Mouse (Mus musculus) CH12.LX (cell line): ENCODE results near the gene Akap8.

Experiments used
- CHD2 ChIP-seq: IDR thresholded peaks from 2 replicates; pipeline ENCODE4 v1.6.1; 2011; ENCODE audit warnings: low read length, improper control_type of control experiment
- CTCF ChIP-seq, 2 experiments: IDR thresholded peaks in 1 of 2; conservative IDR thresholded peaks in 1 of 2; 2 replicates each; pipeline ENCODE4 v1.5.1; 2011 to 2012; ENCODE audit warnings: low read depth in 2 of 2, low read length in 2 of 2, improper control_type of control experiment in 1 of 2, inconsistent platforms in 1 of 2, mild to moderate bottlenecking in 1 of 2, moderate library complexity in 1 of 2
- EP300 ChIP-seq: IDR thresholded peaks from 2 replicates; pipeline ENCODE4 v1.6.1; 2011; ENCODE audit warnings: low read length, improper control_type of control experiment
- HCFC1 ChIP-seq: IDR thresholded peaks from 2 replicates; pipeline ENCODE4 v1.6.1; 2012; ENCODE audit warnings: low read depth, mild to moderate bottlenecking, inconsistent platforms, low read length, improper control_type of control experiment
- IRF4 ChIP-seq: IDR thresholded peaks from 2 replicates; pipeline ENCODE4 v1.6.1; 2014; ENCODE audit warnings: low read depth, mild to moderate bottlenecking, inconsistent platforms, low read length, improper control_type of control experiment
- JUND ChIP-seq: conservative IDR thresholded peaks from 2 replicates; pipeline ENCODE4 v1.6.1; 2011; ENCODE audit warnings: low read depth, low read length, improper control_type of control experiment
- MAX ChIP-seq: IDR thresholded peaks from 2 replicates; pipeline ENCODE4 v1.6.1; 2011; ENCODE audit warnings: low read length, improper control_type of control experiment
- POLR2A ChIP-seq: IDR thresholded peaks from 2 replicates; pipeline ENCODE4 v1.6.1; 2011; ENCODE audit warnings: low read depth, mild to moderate bottlenecking, improper control_type of control experiment, low read length
- POLR2AphosphoS2 ChIP-seq: IDR thresholded peaks from 2 replicates; pipeline ENCODE4 v1.6.1; 2011; ENCODE audit warnings: low read depth, low read length, improper control_type of control experiment
- ZKSCAN1 ChIP-seq: IDR thresholded peaks from 2 replicates; pipeline ENCODE4 v1.6.1; 2012; ENCODE audit warnings: low read depth, inconsistent platforms, low read length, improper control_type of control experiment, borderline replicate concordance
- ZNF384 ChIP-seq: IDR thresholded peaks from 2 replicates; pipeline ENCODE4 v1.6.1; 2012; ENCODE audit warnings: low read depth, low read length, improper control_type of control experiment, inconsistent platforms

- TF ChIP-seq POLR2A (no peak), CTCF (conservative IDR thresholded peaks at IDR 0.05 in 1 of 2, IDR thresholded peaks at IDR 0.05 in 1 of 2; ENCODE audit: low read depth in 2 of 2, low read length in 2 of 2) (no peak), MAX (no peak), HCFC1 (no peak), ZKSCAN1 (no peak), CHD2 (no peak), EP300 (no peak), POLR2AphosphoS2 (no peak), IRF4 (no peak), ZNF384 (no peak), JUND (no peak)
Observed at GRCm38 (mm10) chr17:32262831-32263559, 58.0 kb downstream of the Akap8 start.
